Mouse (Mus musculus) induced T-regulatory cell, adult 2 months (primary cell): Measurements from ENCODE around the gene Kif26a.
A peak's percentile ranks its signal among the peaks of the same experiment; 100 is the strongest.

Source experiments
- DNase-seq: peaks from one replicate; pipeline ENCODE4 v3.0.0-alpha.2; 2012; ENCODE audit warnings: low read depth

Kif26a gene

GRCm38 (mm10) chr12:112145875-112146651 is at the start of gene Kif26a:
Kif26a (plus strand) TSS chr12:112146208.
- peak; percentile 59 for DNase-seq

GRCm38 (mm10) chr12:112096733-112097117 is 49.3 kb upstream of the Kif26a start:
- DNase-seq: no peak

GRCm38 (mm10) chr12:112100106-112100505 is 45.9 kb upstream of the Kif26a start:
- no peak for DNase-seq

- DNase-seq: no peak
Measured at GRCm38 (mm10) chr12:112101045-112101444, 45.0 kb upstream of the Kif26a start.

DNA sequence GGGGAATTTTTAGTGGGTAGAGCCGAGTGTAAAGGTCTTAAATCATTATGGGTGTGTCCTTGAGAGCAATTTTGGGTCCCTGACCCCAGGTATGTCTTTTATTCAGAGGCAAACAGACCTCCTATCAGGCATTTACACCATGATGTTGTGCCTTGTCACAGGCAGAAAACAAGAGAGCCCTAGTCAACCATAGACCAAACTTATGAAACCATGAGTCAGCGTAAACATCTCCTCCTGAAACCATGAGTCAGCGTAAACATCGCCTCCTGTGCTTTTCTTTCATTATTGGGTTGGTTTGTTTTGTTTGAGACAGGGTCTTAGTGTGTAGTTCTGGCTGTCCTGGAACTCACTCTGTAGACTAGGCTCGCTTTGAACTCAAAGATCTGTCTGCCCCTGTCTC is 42.8 kb upstream of the Kif26a start:
- DNase-seq: peak; percentile 7

- no peak for DNase-seq
Measured at GRCm38 (mm10) chr12:112104890-112105289, 41.1 kb upstream of the Kif26a start.

GRCm38 (mm10) chr12:112106541-112106971 is 39.5 kb upstream of the Kif26a start, which contains the start of gene Aspg:
Aspg (plus strand) TSS chr12:112106679.
- DNase-seq: no peak

DNA sequence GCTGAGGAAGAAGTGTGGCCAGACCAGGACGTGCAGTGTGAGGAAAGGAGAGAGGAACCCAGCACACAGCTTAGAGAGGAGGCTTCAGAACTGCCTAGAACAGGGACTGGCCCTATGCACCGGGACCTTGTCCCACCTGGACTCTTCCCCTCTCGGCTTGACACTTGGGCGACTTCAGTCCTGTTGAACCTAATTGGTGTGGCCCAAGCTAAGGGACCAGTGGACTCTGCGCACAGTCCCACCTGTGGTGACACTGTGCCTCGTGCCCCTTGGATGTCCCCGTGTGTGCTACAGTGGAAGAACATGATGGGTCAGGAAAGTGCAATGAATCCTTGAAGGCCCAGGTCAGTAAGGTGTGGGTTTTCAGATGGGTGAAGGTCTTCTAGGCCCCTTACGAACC is 38.3 kb upstream of the Kif26a start:
- no peak for DNase-seq

DNA sequence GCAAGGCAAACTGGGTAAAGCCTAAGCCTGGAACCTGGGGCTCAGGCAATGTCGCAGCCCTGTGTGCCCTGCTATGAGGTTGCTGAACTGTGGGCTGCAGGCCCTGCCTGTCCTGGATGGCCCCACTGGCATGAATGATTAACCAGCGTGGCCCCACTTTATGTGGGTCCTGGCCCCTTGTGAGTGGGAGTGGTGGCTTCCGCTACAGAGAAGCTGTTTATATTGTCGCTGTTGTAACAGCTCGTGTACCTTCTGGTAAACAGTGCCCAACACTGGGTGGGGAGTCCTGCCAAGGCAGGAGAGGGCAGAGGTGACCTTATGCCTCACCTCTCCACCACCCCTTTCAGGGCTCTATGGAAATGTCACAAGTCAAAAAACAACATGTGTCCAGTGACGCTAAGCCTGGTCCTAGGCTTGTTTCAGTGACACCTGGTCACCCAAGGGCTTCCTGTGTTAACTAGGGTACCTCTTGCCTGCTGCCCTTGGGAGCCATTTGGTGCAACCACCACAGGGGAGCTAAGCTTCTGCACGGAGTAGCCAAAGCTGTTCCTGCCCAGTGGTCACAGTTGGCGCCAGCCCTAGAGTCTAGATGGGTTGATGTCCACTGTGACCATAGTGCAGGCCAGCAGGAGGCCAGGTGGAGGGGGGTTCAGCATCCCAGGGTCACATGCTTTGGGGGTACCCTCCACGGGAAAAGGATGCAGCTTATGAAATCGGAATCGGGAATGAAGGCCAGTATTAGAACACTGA is 37.1 kb upstream of the Kif26a start:
- DNase-seq: no peak

DNA sequence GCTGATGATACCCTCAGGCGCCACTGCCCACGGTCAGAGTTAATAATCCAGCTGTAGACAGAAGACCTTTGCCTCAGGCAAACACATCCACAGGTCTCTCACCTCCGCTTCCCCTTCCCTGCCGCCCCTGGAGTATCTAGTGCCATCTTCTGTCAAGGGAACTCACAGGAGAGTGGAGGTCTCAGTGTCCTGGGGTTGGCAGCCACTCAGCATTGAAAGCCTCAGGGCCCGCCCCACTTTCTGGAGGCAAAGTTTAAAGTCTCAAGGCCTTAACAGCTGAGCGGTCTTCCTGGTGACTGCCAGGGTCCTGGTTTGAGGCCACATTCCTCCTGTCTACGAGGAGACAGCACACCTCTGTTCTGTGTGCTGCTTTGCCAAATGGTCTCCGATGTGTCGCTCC is 36.3 kb upstream of the Kif26a start:
- no peak for DNase-seq

DNA sequence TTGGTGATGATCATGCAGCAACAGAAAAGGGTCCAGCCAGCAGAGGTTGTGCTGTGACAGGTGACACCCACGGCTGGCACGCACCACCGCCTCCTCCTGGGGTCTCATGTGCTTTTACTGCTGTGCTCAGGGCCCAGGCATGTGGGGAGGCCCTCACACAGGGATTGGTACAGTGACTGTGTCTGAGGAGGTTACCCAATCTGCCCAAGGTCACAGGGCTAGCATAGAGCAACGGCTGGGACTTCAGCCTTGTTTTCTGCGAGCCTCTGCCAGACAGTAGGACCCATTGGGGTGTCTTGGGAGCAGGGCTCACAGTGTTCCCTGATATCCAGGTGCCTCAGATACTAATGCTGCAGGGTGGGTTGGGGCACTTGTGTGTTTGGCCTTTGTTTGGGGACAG is 34.7 kb upstream of the Kif26a start:
- DNase-seq: no peak

- DNase-seq: no peak
Measured at GRCm38 (mm10) chr12:112112235-112112634, 33.8 kb upstream of the Kif26a start.

DNA sequence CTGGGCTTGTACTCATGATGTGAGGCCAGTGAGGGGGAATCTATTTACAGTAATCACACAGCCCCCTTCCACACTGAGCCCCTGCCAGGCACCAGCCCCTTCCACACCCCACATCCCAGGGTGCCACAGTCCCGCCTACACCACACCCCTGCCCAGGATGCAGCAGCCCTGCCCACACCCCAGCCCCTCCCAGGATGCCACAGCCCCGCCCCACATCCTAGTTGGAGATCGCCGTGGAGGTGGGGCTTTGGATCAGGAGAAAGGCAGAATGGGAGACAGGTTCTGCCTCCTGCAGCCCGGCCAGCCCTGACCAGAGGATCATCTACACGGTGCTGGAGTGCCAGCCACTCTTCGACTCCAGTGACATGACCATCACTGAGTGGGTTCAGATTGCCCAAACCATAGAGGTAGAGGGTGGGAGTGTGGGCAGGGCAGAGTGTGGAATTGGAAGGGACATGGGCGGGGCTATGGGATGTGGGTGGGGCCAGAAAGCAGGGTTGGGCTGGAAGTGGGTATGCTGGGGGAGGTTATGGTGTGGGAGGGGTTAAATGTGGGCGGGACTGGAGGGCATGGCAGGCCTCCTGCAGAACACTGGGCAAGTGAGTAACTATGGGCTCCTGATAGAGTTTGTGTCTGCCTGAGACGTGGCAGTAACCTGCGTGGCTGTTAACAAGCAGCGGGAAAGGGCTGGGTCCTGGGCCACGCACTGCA is 33.2 kb upstream of the Kif26a start:
- DNase-seq: peak; percentile 26

DNA sequence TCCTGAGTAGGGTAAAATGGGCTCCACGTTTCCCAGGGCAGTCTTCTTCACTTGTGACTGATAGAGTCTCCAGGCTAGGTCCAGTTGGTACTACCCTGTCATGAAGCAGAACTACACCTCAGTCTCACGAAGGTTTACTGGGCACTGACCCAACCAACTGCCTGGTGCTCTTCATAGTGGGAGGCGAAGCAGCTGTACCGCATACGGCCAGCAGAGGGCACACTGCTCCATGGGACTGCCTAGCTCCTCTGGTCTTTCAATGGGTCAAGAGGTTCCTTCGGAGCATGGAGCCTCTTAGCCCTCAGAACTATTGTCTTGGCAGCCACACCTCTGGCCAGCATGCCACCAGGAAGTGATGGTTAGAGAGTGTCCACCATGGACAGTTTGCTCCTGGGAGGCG is 32.3 kb upstream of the Kif26a start:
- DNase-seq: peak; percentile 76

GRCm38 (mm10) chr12:112117006-112117405 is 29.0 kb upstream of the Kif26a start:
- DNase-seq: no peak

- no peak for DNase-seq
Measured at GRCm38 (mm10) chr12:112117649-112118048, 28.4 kb upstream of the Kif26a start.

DNA sequence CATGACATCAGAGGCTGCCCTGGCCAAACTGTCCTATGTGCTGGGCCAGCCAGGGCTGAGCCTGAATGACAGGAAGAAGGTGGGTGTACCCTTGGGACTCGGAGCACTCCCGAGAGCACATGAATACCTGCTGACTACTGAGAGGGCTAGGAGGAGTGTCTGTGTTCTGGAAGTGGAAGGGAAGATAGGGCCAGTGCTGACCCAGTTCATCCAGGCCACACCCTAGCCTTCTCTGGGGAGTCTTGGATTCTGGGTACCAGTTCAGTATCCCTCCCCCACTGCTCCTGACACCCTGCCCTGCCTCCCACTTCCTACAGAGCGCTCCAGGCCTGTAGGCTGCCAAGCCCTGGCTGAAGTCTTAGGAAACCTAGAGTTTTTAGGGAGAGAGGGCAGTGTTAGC is 24.8 kb upstream of the Kif26a start:
- DNase-seq: no peak

DNA sequence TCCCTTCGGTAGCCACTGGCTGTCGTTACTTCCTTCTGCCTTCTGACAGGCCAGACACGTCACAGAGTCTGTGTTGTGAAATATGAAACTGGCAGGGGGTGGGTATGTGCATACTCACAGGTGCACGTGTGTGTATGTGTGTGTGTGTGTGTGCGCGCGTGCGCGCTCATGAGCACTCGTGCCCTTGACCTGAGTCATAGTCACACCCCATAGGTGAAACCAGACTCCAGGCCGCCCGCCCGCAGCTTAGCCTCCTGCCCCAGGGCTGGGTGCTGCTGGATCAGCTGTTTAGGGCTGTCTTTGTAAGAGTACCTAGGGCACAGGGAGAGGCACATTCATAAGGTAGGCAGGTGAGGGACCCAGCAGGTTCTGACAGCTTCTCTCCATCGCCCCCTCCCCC is 20.1 kb upstream of the Kif26a start:
- DNase-seq: no peak

GRCm38 (mm10) chr12:112126931-112127635 is 18.9 kb upstream of the Kif26a start:
- DNase-seq: peak; percentile 27

- DNase-seq: no peak
Measured at GRCm38 (mm10) chr12:112128526-112128925, 17.5 kb upstream of the Kif26a start.

DNA sequence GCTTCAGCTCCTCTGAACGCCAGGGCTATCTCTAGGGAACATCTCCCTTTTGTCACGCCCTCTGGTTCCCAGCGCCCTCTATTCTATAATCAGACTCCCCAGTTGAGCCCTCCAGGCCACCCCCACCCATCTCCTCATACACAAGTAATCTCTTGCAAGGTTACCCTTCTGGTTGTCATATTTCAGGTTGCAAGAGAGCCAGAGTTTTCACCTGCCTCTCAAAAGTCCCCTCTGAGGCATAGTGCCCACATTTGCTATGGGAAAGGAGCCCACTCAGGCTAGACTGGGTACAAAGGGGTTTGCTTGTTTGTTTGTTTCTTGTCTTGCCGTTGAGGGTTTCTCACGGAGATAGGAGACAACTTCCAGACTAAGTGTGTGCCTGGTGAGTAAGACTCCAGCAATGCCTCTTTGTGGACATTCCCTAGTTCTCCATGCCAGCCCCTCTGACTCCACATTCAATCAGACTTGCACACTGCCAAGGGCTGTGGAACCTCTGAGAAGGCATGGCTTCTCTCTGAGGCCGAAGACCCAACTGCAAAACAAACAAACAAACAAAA is 16.6 kb upstream of the Kif26a start:
- peak; percentile 10 for DNase-seq
